Mouse (Mus musculus) limb, embryonic 12.5 days (tissue): ENCODE results near the gene Rapgef4. TPM values are rescaled to one million over a fixed set of nuclear protein-coding genes. Genes with fewer than 3 reads are reported as not detected.
A peak's percentile ranks its signal among the peaks of the same experiment; 100 is the strongest.

ENCODE experiments used
- ATAC-seq: fragments of 200-750 bp; cut with Nextera tagmentation; 2 replicates; pipeline ENCODE4 v1.8.0; 2017; ENCODE audit warnings: low read depth, moderate TSS enrichment; ENCODE audit not compliant: insufficient number of reproducible peaks, insufficient read depth, low FRiP score, low TSS enrichment
- H3K27ac ChIP-seq: fragments of 300-500 bp; sonication (generic); 2 replicates; pipeline ENCODE4 v1.5.1; 2016; ENCODE audit warnings: mild to moderate bottlenecking, moderate library complexity
- H3K27me3 ChIP-seq: fragments of 300-500 bp; sonication (generic); 2 replicates; pipeline ENCODE4 v1.6.1; 2016; ENCODE audit warnings: mild to moderate bottlenecking, moderate library complexity
- H3K36me3 ChIP-seq: fragments of 300-500 bp; sonication (generic); 2 replicates; pipeline ENCODE4 v1.6.1; 2016; ENCODE audit warnings: mild to moderate bottlenecking, moderate library complexity
- H3K4me1 ChIP-seq: fragments of 300-500 bp; sonication (generic); replicated peaks from 2 replicates; pipeline ENCODE4 v1.6.1; 2016
- H3K4me2 ChIP-seq: fragments of 300-500 bp; sonication (generic); 2 replicates; pipeline ENCODE4 v1.6.1; 2016; ENCODE audit warnings: mild to moderate bottlenecking, moderate library complexity
- H3K4me3 ChIP-seq: fragments of 300-500 bp; sonication (generic); replicated peaks from 2 replicates; pipeline ENCODE4 v1.5.1; 2016; ENCODE audit warnings: mild to moderate bottlenecking
- H3K9ac ChIP-seq: fragments of 300-500 bp; sonication (generic); replicated peaks from 2 replicates; pipeline ENCODE4 v1.6.1; 2016; ENCODE audit warnings: mild to moderate bottlenecking, moderate library complexity
- H3K9me3 ChIP-seq: fragments of 300-500 bp; sonication (generic); 2 replicates; pipeline ENCODE4 v1.6.1; 2016; ENCODE audit warnings: mild to moderate bottlenecking, moderate library complexity
- WGBS: fragments of 180-500 bp; shearing (Covaris S2); methylation state at CpG from one replicate; pipeline ENCODE4 v1.1.7; 2016; 5-methylcytosine and 5-hydroxymethylcytosine counted together
- polyA plus RNA-seq: library from polyadenylated mRNA; unstranded; fragments of >200 nt; fragmentation: Nextera tagmentation; extraction: Ambion mirVana; gene quantifications from 2 replicates; pipeline ENCODE4 v1.2.1, GENCODE M21; 2016

Rapgef4 gene
- polyA plus RNA-seq, 1 experiment from 2014 or later, result 2.1 TPM

- H3K9ac ChIP-seq, result no peak overlapping the region
- whole genome bisulfite sequencing, result 59% methylated on average over 12 of the region's 12 CpGs
- H3K4me1 ChIP-seq, result peaks cover 32% of the 10 kb centered on the region
- peaks cover 5% of the 10 kb centered on the region; the same call in 1 of the 2 replicates for H3K27me3 ChIP-seq
- no peak for ATAC-seq
- H3K27ac ChIP-seq, result no peak overlapping the region; the same call in 1 of the 2 replicates
- H3K4me2 ChIP-seq, result no peak overlapping the region
- H3K9me3 ChIP-seq, result no peaks in the 10 kb centered on the region
- no peak overlapping the region for H3K4me3 ChIP-seq
- H3K36me3 ChIP-seq, result no peaks in the 10 kb centered on the region
These were observed 254.4 kb downstream of the Rapgef4 start for GRCm38 (mm10) chr2:72235361-72235901.

GRCm38 (mm10) chr2:72238421-72238820 is 257.4 kb downstream of the Rapgef4 start:
- 63% methylated on average over 2 of the region's 2 CpGs for WGBS
- H3K9ac ChIP-seq, result no peak overlapping the region
- no peaks in the 10 kb centered on the region for H3K9me3 ChIP-seq
- H3K27ac ChIP-seq, result peak overlapping the region; percentile 74; the same call in 1 of the 2 replicates
- no peak overlapping the region for H3K4me2 ChIP-seq
- H3K27me3 ChIP-seq, result no peaks in the 10 kb centered on the region
- no peak for ATAC-seq
- no peak overlapping the region for H3K4me3 ChIP-seq
- no peaks in the 10 kb centered on the region for H3K36me3 ChIP-seq
- peaks cover 50% of the 10 kb centered on the region for H3K4me1 ChIP-seq

GRCm38 (mm10) chr2:72238925-72239324 is 257.9 kb downstream of the Rapgef4 start:
- no peak for ATAC-seq
- Histone ChIP-seq H3K9ac (no peak overlapping the region), H3K36me3 (no peaks in the 10 kb centered on the region), H3K27ac (peak overlapping the region; percentile 74), H3K4me1 (peaks cover 50% of the 10 kb centered on the region), H3K4me2 (peak overlapping the region; percentile 20; the same call in 1 of the 2 replicates), H3K4me3 (no peak overlapping the region), H3K9me3 (no peaks in the 10 kb centered on the region), H3K27me3 (no peaks in the 10 kb centered on the region)
- WGBS, result 47% methylated on average over 11 of the region's 11 CpGs

- Histone ChIP-seq H3K36me3 (no peaks in the 10 kb centered on the region), H3K4me1 (peaks cover 48% of the 10 kb centered on the region), H3K9me3 (no peaks in the 10 kb centered on the region), H3K27me3 (no peaks in the 10 kb centered on the region), H3K4me3 (no peak overlapping the region), H3K27ac (peak overlapping the region; percentile 74), H3K4me2 (peak overlapping the region; percentile 20; the same call in 1 of the 2 replicates), H3K9ac (no peak overlapping the region; the same call in 1 of the 2 replicates)
- WGBS, result 70% methylated on average over 8 of the region's 8 CpGs
- no peak for ATAC-seq
These were observed 258.4 kb downstream of the Rapgef4 start for GRCm38 (mm10) chr2:72239456-72239855.

- no peaks in the 10 kb centered on the region for H3K27me3 ChIP-seq
- H3K36me3 ChIP-seq, result no peaks in the 10 kb centered on the region
- peaks cover 48% of the 10 kb centered on the region for H3K4me1 ChIP-seq
- no peaks in the 10 kb centered on the region for H3K9me3 ChIP-seq
- peak; percentile 45; the same call in 1 of the 2 replicates for ATAC-seq
- H3K27ac ChIP-seq, result peak overlapping the region; percentile 74
- no peak overlapping the region for H3K4me3 ChIP-seq
- H3K4me2 ChIP-seq, result no peak overlapping the region
- WGBS, result 41% methylated on average over 7 of the region's 7 CpGs
- H3K9ac ChIP-seq, result no peak overlapping the region
These were observed 259.0 kb downstream of the Rapgef4 start for GRCm38 (mm10) chr2:72239993-72240392.

- Histone ChIP-seq H3K4me2 (no peak overlapping the region), H3K4me1 (peaks cover 42% of the 10 kb centered on the region), H3K27ac (peak overlapping the region; percentile 74), H3K9me3 (no peaks in the 10 kb centered on the region), H3K4me3 (no peak overlapping the region), H3K9ac (no peak overlapping the region), H3K27me3 (no peaks in the 10 kb centered on the region), H3K36me3 (no peaks in the 10 kb centered on the region)
- 89% methylated on average over 7 of the region's 7 CpGs for WGBS
- ATAC-seq, result no peak
These were observed 259.7 kb downstream of the Rapgef4 start for GRCm38 (mm10) chr2:72240691-72241090.

GRCm38 (mm10) chr2:72241714-72242472 is 260.9 kb downstream of the Rapgef4 start:
- H3K9ac ChIP-seq, result no peak overlapping the region
- 56% methylated on average over 14 of the region's 14 CpGs for WGBS
- H3K4me1 ChIP-seq, result peaks cover 39% of the 10 kb centered on the region
- H3K4me2 ChIP-seq, result 0 out of 2 replicates have a peak overlapping the region, but pooled peaks have one; percentile 2
- 0 out of 2 replicates have a peak overlapping the region, but pooled peaks have one; percentile 13 for H3K4me3 ChIP-seq
- no peaks in the 10 kb centered on the region for H3K9me3 ChIP-seq
- H3K27me3 ChIP-seq, result no peaks in the 10 kb centered on the region
- no peaks in the 10 kb centered on the region for H3K36me3 ChIP-seq
- H3K27ac ChIP-seq, result 0 out of 2 replicates have a peak overlapping the region, but pooled peaks have one; percentile 17
- no peak for ATAC-seq

- no peak for ATAC-seq
- Histone ChIP-seq H3K4me1 (peaks cover 39% of the 10 kb centered on the region), H3K9me3 (no peaks in the 10 kb centered on the region), H3K27ac (0 out of 2 replicates have a peak overlapping the region, but pooled peaks have one; percentile 20), H3K9ac (no peak overlapping the region), H3K36me3 (no peaks in the 10 kb centered on the region), H3K4me2 (no peak overlapping the region), H3K27me3 (no peaks in the 10 kb centered on the region), H3K4me3 (no peak overlapping the region)
- 47% methylated on average over 12 of the region's 12 CpGs for WGBS
These were observed 262.1 kb downstream of the Rapgef4 start for GRCm38 (mm10) chr2:72242910-72243675.

- Histone ChIP-seq H3K4me2 (no peak overlapping the region), H3K4me1 (peaks cover 21% of the 10 kb centered on the region), H3K36me3 (no peaks in the 10 kb centered on the region), H3K9me3 (no peaks in the 10 kb centered on the region), H3K27ac (no peak overlapping the region), H3K9ac (no peak overlapping the region), H3K4me3 (no peak overlapping the region), H3K27me3 (no peaks in the 10 kb centered on the region)
- WGBS, result 86% methylated on average over 4 of the region's 4 CpGs
- ATAC-seq, result no peak
These were observed 264.6 kb downstream of the Rapgef4 start for GRCm38 (mm10) chr2:72245631-72246030.

- H3K4me2 ChIP-seq, result no peak overlapping the region
- H3K4me1 ChIP-seq, result peaks cover 15% of the 10 kb centered on the region
- ATAC-seq, result no peak
- H3K27ac ChIP-seq, result no peak overlapping the region
- H3K27me3 ChIP-seq, result no peaks in the 10 kb centered on the region
- 89% methylated on average over 11 of the region's 11 CpGs for WGBS
- no peaks in the 10 kb centered on the region for H3K36me3 ChIP-seq
- H3K9me3 ChIP-seq, result no peaks in the 10 kb centered on the region
- H3K9ac ChIP-seq, result no peak overlapping the region
- no peak overlapping the region for H3K4me3 ChIP-seq
These were observed 265.3 kb downstream of the Rapgef4 start for GRCm38 (mm10) chr2:72246376-72246775.

- H3K4me3 ChIP-seq, result no peak overlapping the region
- no peaks in the 10 kb centered on the region for H3K27me3 ChIP-seq
- no peak for ATAC-seq
- no peak overlapping the region for H3K4me2 ChIP-seq
- 84% methylated on average over 6 of the region's 6 CpGs for WGBS
- H3K27ac ChIP-seq, result no peak overlapping the region
- no peak overlapping the region for H3K9ac ChIP-seq
- H3K4me1 ChIP-seq, result peaks cover 5% of the 10 kb centered on the region
- no peaks in the 10 kb centered on the region for H3K9me3 ChIP-seq
- H3K36me3 ChIP-seq, result no peaks in the 10 kb centered on the region
These were observed 266.8 kb downstream of the Rapgef4 start for GRCm38 (mm10) chr2:72247819-72248218.
